Mouse (Mus musculus) fat pad, adult 2 months (tissue): ENCODE data around the gene Snph.

Experiments
- DNase-seq: peaks from one replicate; pipeline ENCODE4 v3.0.0-alpha.2; 2011; ENCODE audit warnings: low read depth, low spot score; ENCODE audit errors: extremely low read depth

The Snph gene

GRCm38 (mm10) chr2:151603630-151604029 is 28.8 kb downstream of the Snph start:
- DNase-seq, result no peak

- DNase-seq, result no peak
Observed at GRCm38 (mm10) chr2:151602106-151602505, 30.3 kb downstream of the Snph start.

- DNase-seq, result no peak
Observed at GRCm38 (mm10) chr2:151598068-151598467, 34.3 kb downstream of the Snph start.

- no peak for DNase-seq
Observed at GRCm38 (mm10) chr2:151587306-151587705, 45.1 kb downstream of the Snph start.

- no peak for DNase-seq
Observed at GRCm38 (mm10) chr2:151586807-151587206, 45.6 kb downstream of the Snph start.

GRCm38 (mm10) chr2:151585934-151586333 is 46.5 kb downstream of the Snph start:
- no peak for DNase-seq

GRCm38 (mm10) chr2:151580945-151581344 is 51.4 kb downstream of the Snph start:
- DNase-seq, result no peak

- no peak for DNase-seq
Observed at GRCm38 (mm10) chr2:151579183-151579582, 53.2 kb downstream of the Snph start.

GRCm38 (mm10) chr2:151575699-151576389 is 56.5 kb downstream of the Snph start:
- no peak for DNase-seq

GRCm38 (mm10) chr2:151575119-151575698 is 57.2 kb downstream of the Snph start:
- no peak for DNase-seq

GRCm38 (mm10) chr2:151574607-151575006 is 57.8 kb downstream of the Snph start:
- DNase-seq, result no peak

GRCm38 (mm10) chr2:151573667-151574066 is 58.7 kb downstream of the Snph start:
- DNase-seq, result no peak

GRCm38 (mm10) chr2:151571873-151572700 is 60.3 kb downstream of the Snph start, which contains the start of gene Sdcbp2:
Sdcbp2 (plus strand) TSS chr2:151572622.
- no peak for DNase-seq

- DNase-seq, result no peak
Observed at GRCm38 (mm10) chr2:151569452-151569851, 62.9 kb downstream of the Snph start.

- DNase-seq, result no peak
Observed at GRCm38 (mm10) chr2:151566856-151567255, 65.5 kb downstream of the Snph start.

- no peak for DNase-seq
Observed at GRCm38 (mm10) chr2:151564986-151565385, 67.4 kb downstream of the Snph start.

- DNase-seq, result no peak
Observed at GRCm38 (mm10) chr2:151564006-151564405, 68.4 kb downstream of the Snph start.

- no peak for DNase-seq
Observed at GRCm38 (mm10) chr2:151562930-151563921, 69.2 kb downstream of the Snph start.

GRCm38 (mm10) chr2:151549615-151550121 is 82.7 kb downstream of the Snph start:
- DNase-seq, result no peak

GRCm38 (mm10) chr2:151546571-151546970 is 85.8 kb downstream of the Snph start:
- DNase-seq, result no peak
